Mouse (Mus musculus) stomach, postnatal 0 days (tissue): ENCODE results near the gene Fxyd3.

Source experiments
- CTCF ChIP-seq: IDR thresholded peaks from 2 replicates; pipeline ENCODE4 v1.5.1; 2016; ENCODE audit warnings: antibody characterized with exemption, low read depth, mild to moderate bottlenecking, moderate library complexity
- EP300 ChIP-seq: optimal IDR thresholded peaks from 2 replicates; pipeline ENCODE3; 2016; ENCODE audit warnings: antibody characterized with exemption

- TF ChIP-seq CTCF (peak; percentile 37), EP300 (no peak)
These were observed 23.1 kb upstream of the Fxyd3 start for GRCm38 (mm10) chr7:31099612-31099982.
